Mouse (Mus musculus): ENCODE data around the gene Rfwd3. TPM values are rescaled to one million over a fixed set of nuclear protein-coding genes. Genes with fewer than 3 reads are reported as not detected.
"Not testable (repeated sequence)": the region's sequence is repeated elsewhere in the genome, so short reads cannot be mapped to it uniquely, and the experiment has no call there.

The Rfwd3 gene
- polyA plus RNA-seq, 1 experiment from 2014 or later = 30.9 TPM

DNA sequence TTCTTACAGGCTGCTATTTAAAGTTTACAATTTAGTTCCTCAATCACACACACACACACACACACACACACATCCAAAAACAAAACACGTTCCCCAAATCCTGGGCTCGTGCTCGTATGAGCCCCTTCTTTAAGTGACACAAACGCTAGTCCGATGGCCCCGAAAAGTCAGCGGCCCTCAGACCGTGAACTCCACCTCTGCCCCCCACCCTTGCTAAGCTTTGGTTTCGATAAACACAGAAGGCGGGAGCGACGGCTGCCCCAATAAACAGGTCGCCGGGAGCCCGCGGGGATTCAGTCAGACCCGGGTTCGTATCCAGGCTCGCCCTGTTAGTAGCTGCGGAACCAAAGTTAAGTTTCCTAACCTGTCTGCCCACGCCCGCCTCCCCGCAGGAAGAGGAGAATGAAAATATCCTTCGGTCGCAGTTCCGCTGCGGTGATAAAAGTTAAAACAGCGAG, 630 bp downstream of the Rfwd3 start:
- under 1% methylated on average over 28 of the region's 28 CpGs for WGBS
- H3K36me3 ChIP-seq (ENCODE audit: control insufficient read depth, insufficient read depth, low read length) = peaks cover 20% of the 10 kb centered on the region
- H3K9ac ChIP-seq (replicated peaks; ENCODE audit: low read length) = peak overlapping the region; percentile 88
- peaks cover 10% of the 10 kb centered on the region; the same call in 1 of the 2 replicates for H3K4me1 ChIP-seq (ENCODE audit: control insufficient read depth, insufficient read depth, low read length)
- peak overlapping the region; percentile 93 for H3K4me3 ChIP-seq (replicated peaks; ENCODE audit: low read depth, low read length)
- H3K27ac ChIP-seq (replicated peaks; ENCODE audit: low read depth, low read length) = peak overlapping the region; percentile 67
- no peak for ATAC-seq (ENCODE audit: low FRiP score, low TSS enrichment)
- no peaks in the 10 kb centered on the region for H3K27me3 ChIP-seq (ENCODE audit: control insufficient read depth, insufficient read depth, low read length)
- peak; percentile 36 for DNase-seq
- H3K4me2 ChIP-seq (ENCODE audit: low read length) = peak overlapping the region; percentile 79
- no peaks in the 10 kb centered on the region for H3K9me3 ChIP-seq (ENCODE audit: control insufficient read depth, low read length)

DNA sequence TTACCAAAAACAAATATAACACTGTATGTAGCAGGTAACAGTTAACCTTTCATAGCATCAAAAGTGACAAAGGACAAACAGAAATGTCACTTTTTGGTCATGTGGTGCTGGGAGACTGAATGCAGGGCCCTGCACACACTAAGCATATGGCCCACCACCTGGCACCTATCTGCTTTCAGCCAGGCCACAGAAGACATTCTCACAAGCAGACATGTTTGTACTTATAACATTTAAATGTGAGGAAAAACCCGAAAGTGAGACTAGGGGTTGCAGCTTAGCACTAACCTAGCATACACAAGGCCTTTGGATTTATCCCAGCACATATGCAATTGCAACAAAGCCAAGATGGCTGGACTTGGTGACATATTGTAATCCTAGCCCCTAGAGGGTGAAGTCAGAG, 2.0 kb downstream of the Rfwd3 start:
- no peak for ATAC-seq (ENCODE audit: low FRiP score, low TSS enrichment)
- Histone ChIP-seq H3K9ac (replicated peaks; ENCODE audit: low read length) (no peak overlapping the region), H3K9me3 (ENCODE audit: control insufficient read depth, low read length) (no peaks in the 10 kb centered on the region), H3K27ac (replicated peaks; ENCODE audit: low read depth, low read length) (no peak overlapping the region), H3K36me3 (ENCODE audit: control insufficient read depth, insufficient read depth, low read length) (peaks cover 33% of the 10 kb centered on the region), H3K27me3 (ENCODE audit: control insufficient read depth, insufficient read depth, low read length) (no peaks in the 10 kb centered on the region), H3K4me3 (replicated peaks; ENCODE audit: low read depth, low read length) (no peak overlapping the region), H3K4me1 (ENCODE audit: control insufficient read depth, insufficient read depth, low read length) (peaks cover 10% of the 10 kb centered on the region; the same call in 1 of the 2 replicates), H3K4me2 (ENCODE audit: low read length) (0 out of 2 replicates have a peak overlapping the region, but pooled peaks have one; percentile 4)
- no peak for DNase-seq
- WGBS = 89% methylated on average over 1 of the region's 1 CpGs

DNA sequence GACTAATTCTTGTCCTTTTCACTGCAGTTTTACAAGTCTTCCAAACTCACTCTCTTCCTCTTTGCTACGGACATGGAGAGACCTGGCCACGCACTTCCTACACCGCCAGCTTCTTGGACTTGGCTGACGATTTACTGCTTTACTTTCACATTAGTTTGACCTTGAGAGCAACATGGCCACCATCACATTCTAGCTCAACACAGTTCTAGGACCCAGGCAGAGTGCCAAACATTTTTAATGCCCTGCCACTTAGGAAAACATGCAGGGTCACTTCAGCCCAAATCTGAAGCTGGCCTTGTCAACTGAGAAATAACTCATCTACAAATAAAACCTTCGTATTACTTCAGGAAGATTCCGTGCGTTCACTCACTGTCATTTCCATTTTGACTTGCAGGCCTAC, 8.3 kb downstream of the Rfwd3 start:
- WGBS = 97% methylated on average over 7 of the region's 7 CpGs
- no peak for ATAC-seq (ENCODE audit: low FRiP score, low TSS enrichment)
- H3K4me2 ChIP-seq (ENCODE audit: low read length) = no peak overlapping the region

DNA sequence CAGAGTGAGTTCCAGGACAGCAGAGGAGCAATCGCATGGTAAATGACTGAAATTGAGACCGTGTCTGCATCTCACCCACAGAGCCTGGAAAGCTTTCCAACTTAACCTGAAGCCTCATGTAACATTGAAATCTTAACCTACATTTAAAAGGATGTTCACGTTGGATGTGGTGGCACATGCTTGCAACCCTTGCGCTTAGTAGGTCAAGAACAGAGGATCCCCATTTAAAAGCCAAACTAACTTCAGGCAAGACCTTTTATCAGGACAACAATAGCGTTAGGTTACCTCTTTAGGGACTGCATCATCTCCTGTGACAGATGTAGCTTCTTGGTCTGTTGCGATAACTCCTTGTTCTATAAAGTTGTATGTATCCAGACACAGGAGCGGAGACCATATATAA, 9.4 kb downstream of the Rfwd3 start:
- H3K4me3 ChIP-seq (replicated peaks; ENCODE audit: low read depth, low read length) = no peak overlapping the region
- no peak overlapping the region for H3K27ac ChIP-seq (replicated peaks; ENCODE audit: low read depth, low read length)
- peaks cover 83% of the 10 kb centered on the region for H3K36me3 ChIP-seq (ENCODE audit: control insufficient read depth, insufficient read depth, low read length)
- ATAC-seq (ENCODE audit: low FRiP score, low TSS enrichment) = no peak
- H3K4me2 ChIP-seq (ENCODE audit: low read length) = no peak overlapping the region
- no peak overlapping the region for H3K9ac ChIP-seq (replicated peaks; ENCODE audit: low read length)
- H3K9me3 ChIP-seq (ENCODE audit: control insufficient read depth, low read length) = no peaks in the 10 kb centered on the region
- WGBS = 96% methylated on average over 7 of the region's 7 CpGs
- no peaks in the 10 kb centered on the region for H3K27me3 ChIP-seq (ENCODE audit: control insufficient read depth, insufficient read depth, low read length)
- H3K4me1 ChIP-seq (ENCODE audit: control insufficient read depth, insufficient read depth, low read length) = no peaks in the 10 kb centered on the region
- no peak for DNase-seq

More for the DNA sequence above, 8.3 kb downstream of the Rfwd3 start:
- Histone ChIP-seq H3K4me3 (replicated peaks; ENCODE audit: low read depth, low read length) (no peak overlapping the region), H3K36me3 (ENCODE audit: control insufficient read depth, insufficient read depth, low read length) (peaks cover 80% of the 10 kb centered on the region), H3K9ac (replicated peaks; ENCODE audit: low read length) (no peak overlapping the region), H3K27ac (replicated peaks; ENCODE audit: low read depth, low read length) (no peak overlapping the region), H3K4me1 (ENCODE audit: control insufficient read depth, insufficient read depth, low read length) (no peaks in the 10 kb centered on the region), H3K9me3 (ENCODE audit: control insufficient read depth, low read length) (no peaks in the 10 kb centered on the region), H3K27me3 (ENCODE audit: control insufficient read depth, insufficient read depth, low read length) (no peaks in the 10 kb centered on the region)
- no peak for DNase-seq

DNA sequence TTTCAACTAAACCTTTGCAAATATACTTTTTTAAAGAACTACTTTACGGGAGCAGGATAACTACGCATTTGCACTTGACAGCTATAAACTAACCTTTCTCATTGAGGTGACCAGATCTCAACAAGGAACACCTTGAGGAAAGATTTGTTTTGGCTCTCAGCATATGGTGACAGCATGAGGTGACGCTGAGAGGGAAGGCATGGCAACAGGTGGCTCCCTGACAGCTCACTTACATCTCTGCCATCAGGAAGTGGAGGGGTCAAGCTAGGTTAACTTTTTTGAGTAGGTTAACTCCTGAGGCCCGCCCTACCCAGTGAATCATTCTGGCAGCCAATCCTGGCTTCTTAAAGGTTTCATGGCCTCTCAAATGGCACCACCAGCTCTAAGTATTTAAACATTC, 14.4 kb downstream of the Rfwd3 start:
- Histone ChIP-seq H3K36me3 (ENCODE audit: control insufficient read depth, insufficient read depth, low read length) (peaks cover 81% of the 10 kb centered on the region), H3K4me1 (ENCODE audit: control insufficient read depth, insufficient read depth, low read length) (no peaks in the 10 kb centered on the region), H3K27ac (replicated peaks; ENCODE audit: low read depth, low read length) (no peak overlapping the region), H3K27me3 (ENCODE audit: control insufficient read depth, insufficient read depth, low read length) (no peaks in the 10 kb centered on the region), H3K4me3 (replicated peaks; ENCODE audit: low read depth, low read length) (no peak overlapping the region), H3K4me2 (ENCODE audit: low read length) (no peak overlapping the region), H3K9me3 (ENCODE audit: control insufficient read depth, low read length) (no peaks in the 10 kb centered on the region), H3K9ac (replicated peaks; ENCODE audit: low read length) (no peak overlapping the region)
- WGBS = 97% methylated on average over 4 of the region's 4 CpGs
- DNase-seq (no peak), ATAC-seq (ENCODE audit: low FRiP score, low TSS enrichment) (no peak)

DNA sequence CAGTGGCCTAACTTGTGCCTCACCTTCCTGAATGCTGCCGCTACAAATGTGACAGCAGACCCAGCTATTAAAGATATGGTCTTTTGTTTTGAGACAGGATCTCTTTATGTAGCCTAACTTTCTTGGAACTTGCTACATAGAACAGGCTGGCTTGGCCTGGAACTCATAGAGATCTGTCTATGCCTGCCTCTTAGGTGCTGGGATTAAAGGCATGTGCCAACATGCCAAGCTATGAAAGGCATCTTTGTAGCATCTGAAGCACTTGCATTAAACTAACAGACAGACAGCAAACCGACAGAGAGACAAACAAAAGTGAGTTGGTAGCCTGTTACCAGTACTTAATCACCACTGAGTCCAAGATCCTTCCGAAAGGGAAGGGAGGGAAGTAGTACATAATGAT, 17.9 kb downstream of the Rfwd3 start:
- Histone ChIP-seq H3K36me3 (ENCODE audit: control insufficient read depth, insufficient read depth, low read length) (peaks cover 84% of the 10 kb centered on the region), H3K27me3 (ENCODE audit: control insufficient read depth, insufficient read depth, low read length) (no peaks in the 10 kb centered on the region), H3K4me2 (ENCODE audit: low read length) (no peak overlapping the region), H3K4me3 (replicated peaks; ENCODE audit: low read depth, low read length) (no peak overlapping the region), H3K27ac (replicated peaks; ENCODE audit: low read depth, low read length) (no peak overlapping the region), H3K9ac (replicated peaks; ENCODE audit: low read length) (no peak overlapping the region), H3K4me1 (ENCODE audit: control insufficient read depth, insufficient read depth, low read length) (no peaks in the 10 kb centered on the region), H3K9me3 (ENCODE audit: control insufficient read depth, low read length) (no peaks in the 10 kb centered on the region)
- DNase-seq (no peak), ATAC-seq (ENCODE audit: low FRiP score, low TSS enrichment) (no peak)
- WGBS = 97% methylated on average over 3 of the region's 3 CpGs

DNA sequence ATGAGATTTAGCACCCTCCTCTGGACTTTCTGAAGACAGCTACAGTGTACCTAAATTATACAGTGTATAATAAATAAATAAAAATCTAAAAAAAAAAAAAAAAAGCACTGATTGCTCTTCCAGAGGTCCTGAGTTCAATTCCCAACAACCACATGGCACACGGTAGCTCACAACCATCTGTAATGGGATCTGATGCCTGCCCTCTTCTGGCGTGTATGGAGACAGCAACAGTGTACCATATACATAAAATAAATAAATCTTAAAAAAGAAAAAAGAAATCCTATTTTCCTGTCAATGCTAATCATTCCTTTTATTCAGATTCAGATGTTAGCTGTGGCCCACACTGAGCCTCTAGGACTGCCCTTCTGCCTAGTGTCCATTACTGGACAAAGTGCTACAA, 31.7 kb downstream of the Rfwd3 start:
- no peak overlapping the region for H3K4me3 ChIP-seq (replicated peaks; ENCODE audit: low read depth, low read length)
- no peak overlapping the region for H3K9ac ChIP-seq (replicated peaks; ENCODE audit: low read length)
- 84% methylated on average over 2 of the region's 2 CpGs for WGBS
- no peaks in the 10 kb centered on the region for H3K4me1 ChIP-seq (ENCODE audit: control insufficient read depth, insufficient read depth, low read length)
- H3K9me3 ChIP-seq (ENCODE audit: control insufficient read depth, low read length) = no peaks in the 10 kb centered on the region
- no peak for DNase-seq
- no peak overlapping the region for H3K4me2 ChIP-seq (ENCODE audit: low read length)
- H3K27ac ChIP-seq (replicated peaks; ENCODE audit: low read depth, low read length) = no peak overlapping the region
- no peak for ATAC-seq (ENCODE audit: low FRiP score, low TSS enrichment)
- peaks cover 10% of the 10 kb centered on the region for H3K36me3 ChIP-seq (ENCODE audit: control insufficient read depth, insufficient read depth, low read length)
- H3K27me3 ChIP-seq (ENCODE audit: control insufficient read depth, insufficient read depth, low read length) = no peaks in the 10 kb centered on the region

DNA sequence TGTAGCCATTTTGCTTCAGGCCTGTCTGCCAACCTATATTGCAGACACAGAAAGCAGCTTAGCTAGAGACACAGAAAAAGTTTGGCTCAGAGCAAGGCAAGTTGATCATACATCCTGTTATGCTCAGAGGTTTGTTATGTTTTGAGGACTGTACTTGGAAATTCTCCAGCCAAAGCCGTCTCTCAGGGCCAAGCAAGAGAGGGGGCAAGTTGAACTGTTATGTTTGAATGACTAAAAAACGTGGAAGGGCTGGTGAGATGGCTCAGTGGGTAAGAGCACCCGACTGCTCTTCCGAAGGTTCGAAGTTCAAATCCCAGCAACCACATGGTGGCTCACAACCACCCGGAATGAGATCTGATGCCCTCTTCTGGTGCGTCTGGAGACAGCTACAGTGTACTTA, 33.9 kb downstream of the Rfwd3 start:
- not testable (repeated sequence) for H3K4me1 ChIP-seq (ENCODE audit: control insufficient read depth, insufficient read depth, low read length); H3K4me3 ChIP-seq (replicated peaks; ENCODE audit: low read depth, low read length); H3K27me3 ChIP-seq (ENCODE audit: control insufficient read depth, insufficient read depth, low read length); ATAC-seq (ENCODE audit: low FRiP score, low TSS enrichment); H3K9me3 ChIP-seq (ENCODE audit: control insufficient read depth, low read length); H3K27ac ChIP-seq (replicated peaks; ENCODE audit: low read depth, low read length); H3K36me3 ChIP-seq (ENCODE audit: control insufficient read depth, insufficient read depth, low read length); DNase-seq; H3K9ac ChIP-seq (replicated peaks; ENCODE audit: low read length); H3K4me2 ChIP-seq (ENCODE audit: low read length)
- WGBS = 80% methylated on average over 7 of the region's 7 CpGs

DNA sequence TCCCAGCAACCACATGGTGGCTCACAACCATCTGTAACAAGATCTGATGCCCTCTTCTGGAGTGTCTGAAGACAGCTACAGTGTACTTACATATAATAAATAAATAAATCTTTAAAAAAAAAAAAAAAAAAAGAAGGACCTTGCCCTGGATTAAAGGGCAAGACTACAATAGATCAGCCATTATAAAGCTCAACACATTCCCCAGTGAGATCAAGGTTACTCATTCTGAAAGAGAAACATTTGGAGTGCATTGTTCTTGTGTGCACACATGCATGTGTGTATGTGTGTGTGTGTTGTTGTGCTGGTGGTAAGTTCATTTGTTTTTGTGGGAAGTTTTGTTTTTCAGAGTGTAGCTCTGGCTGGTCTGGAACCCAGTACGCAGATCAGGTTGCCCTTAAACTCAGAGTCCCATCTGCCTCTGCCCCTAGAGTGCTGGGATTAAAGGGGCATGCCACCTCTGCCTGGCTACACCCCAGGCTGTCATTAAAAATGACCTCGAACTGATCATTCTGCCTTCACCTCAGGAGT, 35.3 kb downstream of the Rfwd3 start:
- Histone ChIP-seq H3K4me1 (ENCODE audit: control insufficient read depth, insufficient read depth, low read length) (no peaks in the 10 kb centered on the region), H3K27ac (replicated peaks; ENCODE audit: low read depth, low read length) (no peak overlapping the region), H3K4me3 (replicated peaks; ENCODE audit: low read depth, low read length) (no peak overlapping the region), H3K9me3 (ENCODE audit: control insufficient read depth, low read length) (no peaks in the 10 kb centered on the region), H3K9ac (replicated peaks; ENCODE audit: low read length) (no peak overlapping the region), H3K4me2 (ENCODE audit: low read length) (no peak overlapping the region), H3K36me3 (ENCODE audit: control insufficient read depth, insufficient read depth, low read length) (no peaks in the 10 kb centered on the region), H3K27me3 (ENCODE audit: control insufficient read depth, insufficient read depth, low read length) (no peaks in the 10 kb centered on the region)
- ATAC-seq (ENCODE audit: low FRiP score, low TSS enrichment) = no peak
- no peak for DNase-seq
- WGBS = 90% methylated on average over 2 of the region's 2 CpGs

Data from midbrain, embryonic 14.5 days (tissue).